Mouse (Mus musculus) ES-CJ7 (cell line): Measurements from ENCODE around the gene Myo1e.
A peak's percentile ranks its signal among the peaks of the same experiment; 100 is the strongest.

Source experiments
- DNase-seq: peaks from one replicate; pipeline ENCODE4 v3.0.0; 2011; ENCODE audit warnings: low read depth, low spot score

Gene Myo1e

DNA sequence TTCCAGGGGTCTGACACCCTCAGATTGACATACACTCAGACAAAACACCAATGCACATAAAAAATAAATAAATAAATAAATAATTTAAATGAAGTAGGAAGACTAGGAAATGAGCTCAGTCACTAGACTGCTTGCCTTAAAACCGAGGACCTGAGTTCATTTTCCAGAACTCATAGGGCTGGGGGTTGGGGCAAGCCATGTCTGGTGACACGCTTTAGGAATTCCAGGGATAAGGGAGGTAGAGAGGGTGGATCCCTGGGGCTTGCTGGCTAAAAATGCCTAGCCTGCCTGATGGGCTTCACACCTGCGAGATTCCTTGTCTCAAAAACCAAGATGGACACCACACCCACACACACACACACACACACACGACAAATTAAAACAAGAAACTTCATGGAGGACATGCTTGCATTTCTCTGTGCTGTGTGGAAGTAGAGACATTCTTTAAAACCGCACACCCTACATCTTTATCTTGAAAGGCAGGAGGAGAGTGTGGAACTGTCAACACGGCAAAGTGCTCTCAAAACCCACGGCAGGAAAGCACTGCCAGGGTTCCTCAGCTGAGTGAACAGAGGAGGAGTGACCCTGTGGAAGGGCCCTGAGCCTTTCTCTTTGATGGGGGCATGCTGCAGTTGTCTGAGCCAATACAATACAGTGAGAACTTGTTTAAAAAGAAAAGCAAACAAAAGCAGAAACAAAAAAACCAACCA is 13.5 kb downstream of the Myo1e start:
- DNase-seq, result no peak

DNA sequence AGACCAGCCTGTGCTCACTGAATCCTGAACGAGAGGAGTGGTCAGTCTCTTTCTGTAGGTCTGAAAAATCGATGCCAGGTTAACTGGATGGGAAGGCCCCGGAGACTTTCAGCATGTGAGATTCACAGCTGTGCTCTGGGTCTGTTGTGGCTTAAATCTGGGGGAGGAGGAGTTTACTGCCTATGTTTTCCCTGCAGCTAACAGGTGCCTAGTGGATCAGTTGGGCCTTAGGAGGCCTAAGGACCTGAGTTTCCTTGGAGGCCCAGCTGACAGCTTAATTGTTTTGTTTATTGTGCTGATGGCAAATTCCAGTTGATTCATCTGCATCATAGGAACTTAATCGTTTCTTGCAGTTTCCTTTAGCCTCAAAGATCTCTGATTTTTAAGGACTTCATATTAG is 16.0 kb downstream of the Myo1e start:
- peak; percentile 57 for DNase-seq

DNA sequence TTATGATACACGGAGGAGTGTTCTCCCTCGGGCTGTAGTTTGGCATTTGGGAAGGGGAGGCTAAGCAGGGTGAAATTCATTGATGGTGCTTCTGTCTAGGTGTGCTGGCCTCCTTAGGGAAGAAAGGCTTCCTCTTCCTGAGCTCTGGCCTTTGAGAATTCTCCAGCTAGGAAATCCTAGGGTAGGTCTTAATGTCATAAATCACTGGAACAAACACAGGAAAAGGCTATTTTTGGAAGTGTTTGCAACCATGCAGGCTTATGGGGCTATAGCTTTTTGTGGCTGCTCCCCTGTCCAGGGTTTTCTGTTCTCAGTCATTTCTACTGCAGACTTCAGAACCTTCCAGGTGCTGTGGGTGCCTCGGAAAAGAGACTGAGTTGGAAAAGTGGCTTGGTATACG is 16.9 kb downstream of the Myo1e start:
- no peak for DNase-seq

DNA sequence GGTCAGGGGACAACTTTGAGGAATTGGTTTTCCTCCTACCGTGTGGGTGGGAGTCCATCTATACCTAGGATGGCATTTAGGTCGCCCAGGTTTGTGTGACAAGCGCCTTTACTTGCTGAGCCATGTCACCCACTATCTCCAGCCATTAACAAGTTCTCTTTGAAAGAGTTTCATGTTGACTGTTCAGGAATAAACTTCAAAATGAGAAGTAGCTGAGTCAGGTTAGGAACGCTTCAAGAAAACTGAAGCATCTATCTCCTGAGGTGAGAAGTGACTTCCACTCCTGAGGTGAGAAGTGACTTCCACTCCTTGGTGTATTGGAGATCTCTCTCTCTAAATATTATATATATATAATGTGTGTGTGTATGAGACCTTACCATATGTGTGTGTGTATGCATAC is 19.2 kb downstream of the Myo1e start:
- no peak for DNase-seq

DNA sequence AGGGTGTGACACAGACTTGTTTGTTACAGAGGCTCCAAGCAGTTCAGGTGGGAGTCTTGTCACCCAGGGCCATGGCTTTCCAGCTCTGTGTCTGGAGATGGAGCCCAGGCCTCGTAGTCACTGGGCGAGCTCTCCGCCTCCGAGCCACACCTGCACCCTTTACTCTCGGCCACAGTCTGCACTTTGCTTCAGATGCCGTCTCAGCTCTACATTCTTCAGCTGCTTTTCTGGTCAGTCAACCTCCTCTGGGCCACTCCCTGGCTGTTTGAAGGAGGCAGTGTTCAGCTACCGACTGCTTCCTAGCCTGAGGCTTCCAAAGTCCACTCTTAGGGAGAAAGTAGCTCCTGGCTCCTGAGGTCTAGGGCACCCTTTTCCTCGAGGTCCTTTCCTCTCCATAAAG is 22.7 kb downstream of the Myo1e start:
- no peak for DNase-seq

DNA sequence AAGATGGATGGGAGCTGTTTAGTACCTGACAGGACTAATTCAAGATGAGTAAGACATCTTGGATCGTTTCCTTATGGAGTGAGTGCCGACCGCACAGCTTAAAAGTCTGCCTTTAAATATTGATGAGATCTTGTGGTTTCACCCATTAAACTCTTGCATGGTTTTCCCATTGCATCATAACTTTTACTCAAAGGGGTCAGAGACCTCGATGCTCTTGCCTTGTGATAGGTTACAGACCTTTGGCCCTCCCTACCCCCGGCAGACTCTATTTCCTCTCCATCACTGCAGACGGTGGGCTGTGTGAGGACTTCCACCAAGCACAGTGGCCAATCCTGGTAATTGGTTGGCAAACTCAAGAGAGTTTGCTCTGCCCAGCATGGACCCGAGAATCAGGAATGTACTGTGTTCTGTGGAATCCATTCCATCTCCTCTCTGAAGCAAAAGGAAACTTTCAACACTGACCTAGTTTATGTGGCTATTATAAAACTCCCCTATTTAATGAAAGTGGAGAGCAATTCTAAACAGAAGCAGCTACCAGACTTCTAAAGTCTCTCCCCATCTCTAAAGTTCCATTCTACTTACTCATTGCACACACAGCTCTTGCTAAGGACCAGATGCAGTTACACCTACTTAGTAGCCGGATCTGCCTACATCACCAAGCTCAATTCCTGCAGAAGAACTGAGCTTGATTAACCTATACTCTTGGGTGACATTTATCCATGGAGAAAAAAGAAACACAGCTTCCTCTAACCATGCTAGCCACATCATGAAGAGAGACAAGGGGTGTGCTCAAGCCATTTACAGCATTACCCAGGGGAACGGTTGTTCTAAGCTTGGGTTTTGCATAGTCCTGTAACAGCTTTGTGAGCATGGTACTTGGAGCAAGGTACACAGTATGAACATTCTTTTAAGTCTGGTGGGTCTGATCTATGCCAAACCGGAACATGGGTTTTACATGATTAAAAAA is 25.2 kb downstream of the Myo1e start:
- DNase-seq, result no peak

DNA sequence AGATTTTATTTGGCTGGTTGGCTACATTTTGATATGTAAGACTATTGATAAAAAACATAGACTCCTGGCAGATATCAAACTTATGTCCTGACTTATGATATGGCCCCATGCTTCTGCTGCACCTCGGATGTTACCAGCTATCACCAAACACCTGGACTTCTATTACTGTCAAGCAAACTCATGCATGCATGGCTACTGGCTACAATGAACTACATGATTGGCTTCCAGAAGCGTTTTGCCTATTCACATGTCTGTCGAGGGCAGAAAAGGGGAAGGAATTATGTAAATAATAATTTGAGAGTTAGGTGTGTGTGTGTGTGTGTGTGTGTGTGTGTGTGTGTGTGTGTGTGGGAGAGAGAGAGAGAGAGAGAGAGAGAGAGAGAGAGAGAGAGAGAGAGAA is 30.0 kb downstream of the Myo1e start:
- DNase-seq, result no peak

DNA sequence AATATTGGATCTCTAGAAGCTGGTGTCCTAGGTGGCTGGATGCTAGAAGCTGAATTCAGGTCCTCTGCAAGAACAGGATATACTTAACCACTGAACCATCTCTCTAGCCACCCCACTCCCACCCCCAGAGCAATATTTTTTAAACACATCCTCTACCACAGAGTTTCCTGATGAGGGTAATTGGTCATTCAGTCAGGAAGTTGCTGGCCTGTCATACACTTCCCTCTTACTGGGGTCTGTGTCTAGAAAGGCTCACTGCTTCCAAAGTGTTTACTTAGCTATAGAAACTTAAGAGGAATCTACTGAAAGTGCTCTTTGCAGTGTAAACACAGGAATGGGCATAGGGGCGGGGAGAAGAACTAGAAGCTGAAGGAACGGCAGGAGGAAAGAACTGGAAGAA is 30.4 kb downstream of the Myo1e start:
- DNase-seq, result no peak

DNA sequence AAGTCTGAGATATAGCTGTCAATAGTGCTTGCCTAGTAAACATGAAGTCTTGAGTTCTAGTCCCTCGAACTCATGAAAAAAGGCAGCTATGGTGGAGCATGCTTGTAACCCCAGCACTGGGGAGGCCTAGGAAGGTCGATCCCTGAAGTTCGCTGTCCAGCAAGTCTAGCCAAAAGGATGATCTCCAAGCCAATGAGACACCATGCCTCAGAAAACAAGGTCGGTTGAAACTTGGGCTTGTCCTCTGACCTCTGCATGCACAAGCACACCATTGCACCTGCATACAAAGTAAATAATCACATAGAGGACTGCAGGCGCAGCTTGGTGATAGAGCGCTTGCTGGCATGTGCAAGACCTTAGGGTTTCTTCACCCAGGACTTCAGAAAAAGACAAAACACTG is 31.2 kb downstream of the Myo1e start:
- no peak for DNase-seq

DNA sequence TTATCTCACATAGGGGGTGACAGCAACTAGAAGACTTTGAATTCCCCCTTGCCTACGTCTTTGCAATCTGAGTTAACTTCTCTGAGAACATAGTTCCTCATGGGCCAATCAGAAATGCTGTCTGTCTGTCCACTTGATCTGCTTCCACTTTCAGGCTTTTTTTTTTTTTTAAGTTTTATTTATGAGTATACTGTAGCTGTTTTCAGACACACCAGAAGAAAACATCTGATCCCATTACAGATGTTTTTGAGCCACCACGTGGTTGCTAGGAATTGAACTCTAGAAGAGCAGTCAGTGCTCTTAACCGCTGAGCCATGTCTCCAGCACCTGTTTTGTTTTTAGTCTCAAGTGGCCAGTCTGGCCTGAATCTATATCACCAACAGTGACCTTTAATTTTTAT is 32.1 kb downstream of the Myo1e start:
- no peak for DNase-seq

DNA sequence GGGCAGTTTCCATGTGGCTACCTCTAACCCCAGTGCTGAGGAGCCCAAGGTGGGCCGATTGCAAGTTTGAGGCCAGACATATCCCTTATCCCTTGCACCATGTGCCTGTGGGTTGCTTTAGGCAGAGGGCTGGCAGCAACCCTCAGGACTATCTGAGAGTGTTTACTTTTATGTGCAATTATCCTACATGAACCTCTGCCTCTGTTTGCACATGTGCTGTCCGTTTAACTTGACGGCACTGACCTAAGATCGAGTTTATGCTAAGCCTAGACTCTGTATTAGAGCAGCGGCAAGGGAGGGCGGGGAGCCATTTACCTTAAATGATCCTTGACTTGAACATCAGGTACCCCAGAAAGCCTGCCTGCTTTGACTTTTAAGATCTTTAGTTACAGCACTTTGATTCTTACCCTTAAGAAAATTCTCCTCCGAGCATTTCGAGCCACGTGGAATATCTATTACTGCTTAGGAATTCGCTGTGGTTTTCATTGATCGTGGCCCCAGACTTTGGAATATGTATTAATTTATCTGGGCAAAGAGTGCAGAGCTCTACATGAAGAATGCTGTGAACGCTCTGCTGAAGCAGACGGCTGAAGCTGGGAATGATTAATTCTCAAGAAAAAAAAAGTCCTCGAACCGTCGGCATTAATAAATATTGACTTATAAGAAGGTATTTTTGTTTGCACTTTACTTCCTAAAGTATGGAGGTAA is 33.7 kb downstream of the Myo1e start:
- no peak for DNase-seq

DNA sequence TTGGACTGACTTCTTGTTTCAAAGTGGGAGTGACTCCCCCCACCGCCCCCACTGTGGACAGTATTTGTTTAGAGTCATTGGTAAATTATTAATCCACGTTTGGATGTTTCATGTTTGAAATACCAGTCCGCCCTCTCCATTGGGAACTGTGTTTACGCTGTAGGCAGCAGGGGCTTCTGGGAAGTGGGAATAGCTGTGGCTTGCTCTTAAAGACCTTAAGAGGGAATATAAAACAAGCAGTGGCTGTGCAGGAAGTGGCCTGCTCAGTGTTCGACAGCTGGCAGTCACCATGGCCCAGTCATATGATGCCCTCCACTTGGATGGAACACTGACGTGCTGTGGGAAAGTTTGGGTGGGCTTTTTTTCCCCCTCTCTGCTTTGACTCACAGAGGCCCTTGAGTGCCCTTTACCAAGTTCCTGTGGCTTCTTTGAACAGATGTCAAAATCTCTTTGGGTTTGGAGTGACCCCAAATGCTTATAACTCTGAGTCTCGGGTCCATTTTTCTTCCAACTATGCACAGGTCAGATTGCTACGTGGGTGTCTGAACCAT is 34.3 kb downstream of the Myo1e start:
- no peak for DNase-seq

DNA sequence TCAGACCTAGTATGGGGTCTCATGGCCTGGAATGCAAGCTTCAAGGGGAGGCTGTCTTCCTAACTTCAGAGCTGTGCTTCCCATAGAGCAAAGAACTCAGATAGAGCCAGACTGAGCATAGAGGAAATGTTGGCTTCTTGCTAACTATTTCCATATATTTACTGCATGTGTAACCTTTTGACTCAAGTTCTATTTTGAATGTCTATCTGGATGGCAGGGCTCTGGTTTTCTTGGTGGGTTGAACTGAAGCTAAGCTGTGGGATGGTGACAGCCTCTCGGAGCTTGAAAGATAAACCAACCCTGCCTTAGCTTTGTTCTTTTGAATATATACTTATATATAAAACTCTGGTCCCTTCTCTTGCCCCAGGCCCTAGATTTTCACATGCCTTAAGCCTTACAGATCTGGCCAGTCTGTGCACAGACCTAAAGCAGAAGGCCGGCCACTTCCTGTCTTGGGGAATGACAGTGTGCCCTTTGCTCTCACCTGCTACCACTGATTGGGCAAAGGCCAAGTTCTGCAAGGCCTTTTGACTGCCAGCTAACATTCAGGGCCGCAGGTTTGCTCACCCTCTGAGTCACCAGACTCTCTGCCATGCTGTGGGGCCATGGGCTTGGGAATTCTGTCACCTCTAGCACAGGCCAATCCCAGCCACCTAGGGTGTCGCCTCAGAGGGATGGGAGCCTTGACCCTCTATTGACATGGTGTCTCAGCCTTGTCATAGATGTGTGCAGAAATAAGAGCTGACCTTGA is 35.1 kb downstream of the Myo1e start:
- no peak for DNase-seq

DNA sequence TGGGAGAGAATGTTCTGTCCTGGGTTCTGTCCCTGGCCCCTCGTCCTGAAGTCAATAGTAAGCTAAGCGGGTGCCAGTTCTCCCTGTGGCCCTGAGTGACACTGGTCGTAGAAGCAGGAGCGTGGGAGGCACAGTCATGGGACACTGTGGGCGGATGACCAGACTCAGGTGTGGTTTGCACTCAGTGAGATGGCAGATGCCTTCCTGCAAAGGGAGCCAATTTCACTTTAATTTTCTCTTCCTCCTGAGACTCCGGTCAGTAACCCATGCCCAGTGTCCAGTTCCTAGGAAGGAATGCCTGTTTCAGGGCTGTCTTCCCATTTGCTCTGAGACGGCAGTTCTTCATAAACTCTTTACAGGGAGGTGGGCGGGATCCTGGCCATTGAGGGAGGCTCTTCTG is 36.1 kb downstream of the Myo1e start:
- no peak for DNase-seq

DNA sequence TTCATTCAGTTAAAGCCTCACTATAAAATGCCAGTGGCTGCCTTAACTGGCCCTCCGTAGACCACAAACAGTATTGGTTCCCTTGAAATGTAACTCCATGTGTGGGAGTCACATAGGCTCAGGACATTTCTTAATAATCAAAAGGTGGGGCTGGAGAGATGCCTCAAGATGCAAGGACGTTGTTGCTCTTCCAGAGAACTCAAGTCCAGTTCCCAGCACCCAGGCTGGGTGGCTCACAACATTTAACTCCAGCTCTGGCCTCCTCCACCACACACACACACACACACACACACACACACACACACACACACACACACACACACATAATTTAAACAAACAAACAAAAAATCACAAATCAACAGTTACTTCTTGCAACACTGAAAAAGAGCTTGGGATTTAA is 36.6 kb downstream of the Myo1e start:
- DNase-seq, result no peak

DNA sequence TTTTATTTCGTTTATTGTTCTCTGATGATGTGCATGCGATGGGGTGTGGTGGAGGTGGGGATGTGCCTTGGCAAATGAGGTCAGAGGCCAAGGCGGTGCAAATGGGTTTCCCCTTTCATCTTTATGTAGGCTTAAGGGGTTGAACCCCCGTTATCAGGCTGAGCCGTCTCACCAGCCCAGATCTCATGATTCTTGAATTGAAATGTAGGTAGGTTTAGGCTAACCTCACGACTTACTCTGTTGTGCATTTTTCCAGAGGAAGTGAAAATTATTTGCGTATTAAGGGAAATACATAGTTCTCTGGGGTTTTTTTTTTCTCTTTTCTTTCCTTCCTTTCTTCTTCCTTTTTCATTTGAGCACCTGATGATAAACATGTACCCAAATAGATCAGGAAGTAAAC is 37.0 kb downstream of the Myo1e start:
- DNase-seq, result no peak

DNA sequence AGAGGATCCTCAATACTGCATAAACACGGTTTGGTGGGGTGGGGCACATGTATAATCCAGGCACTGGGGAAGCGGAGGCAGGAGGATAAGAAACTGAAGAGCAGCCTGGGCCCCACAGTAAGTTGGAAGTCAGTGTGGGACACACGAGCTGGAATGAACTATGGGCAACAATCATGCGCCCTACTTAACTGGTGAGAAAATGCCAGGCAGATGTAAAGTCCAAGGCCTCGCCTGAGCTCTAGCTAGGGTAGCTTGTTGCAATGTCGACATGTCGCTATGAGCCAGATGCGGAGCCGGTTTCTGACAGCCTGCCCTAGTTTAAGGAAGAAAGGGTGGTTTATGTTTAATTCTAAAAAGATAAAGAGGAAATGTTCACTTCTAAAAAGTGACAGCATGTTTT is 37.9 kb downstream of the Myo1e start:
- no peak for DNase-seq

DNA sequence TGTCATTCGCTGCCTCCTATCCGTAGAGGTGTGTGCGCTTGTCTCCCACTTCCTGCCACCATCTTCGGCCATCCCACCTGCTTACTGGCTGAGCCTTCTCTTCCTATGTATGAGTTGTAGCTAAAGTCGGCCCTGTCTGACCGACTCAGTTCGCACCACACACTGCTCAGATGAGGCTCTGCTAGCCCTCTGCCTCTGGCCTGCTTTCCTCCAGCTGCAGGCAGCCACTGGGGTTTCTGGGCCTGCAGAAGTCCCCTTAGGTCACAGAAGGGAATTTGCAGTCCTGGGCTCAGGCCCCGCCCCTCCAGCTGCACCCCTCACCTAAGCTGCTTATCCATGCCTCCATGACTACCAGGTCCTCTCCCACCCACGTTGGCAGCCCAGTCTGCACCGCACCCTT is 39.3 kb downstream of the Myo1e start:
- peak; percentile 29 for DNase-seq

DNA sequence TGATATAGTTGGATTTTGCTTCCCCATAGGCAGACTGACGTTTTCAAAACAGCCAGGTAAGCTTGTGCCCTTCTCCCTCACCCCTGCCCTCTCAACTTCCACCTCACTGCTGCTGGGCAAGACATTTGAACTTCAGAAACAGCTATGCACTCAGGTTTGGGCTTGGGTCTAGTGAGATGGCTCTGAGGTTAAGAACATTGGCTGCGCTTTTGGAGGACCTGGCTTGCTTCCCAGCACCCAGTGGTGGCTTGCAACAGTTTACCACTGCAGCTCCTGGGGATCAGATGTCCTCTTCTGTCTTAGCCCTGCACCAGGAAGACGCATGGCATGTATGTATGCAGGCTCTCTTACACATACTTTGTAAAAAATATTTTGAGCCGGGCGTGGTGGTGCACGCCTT is 40.9 kb downstream of the Myo1e start:
- no peak for DNase-seq

DNA sequence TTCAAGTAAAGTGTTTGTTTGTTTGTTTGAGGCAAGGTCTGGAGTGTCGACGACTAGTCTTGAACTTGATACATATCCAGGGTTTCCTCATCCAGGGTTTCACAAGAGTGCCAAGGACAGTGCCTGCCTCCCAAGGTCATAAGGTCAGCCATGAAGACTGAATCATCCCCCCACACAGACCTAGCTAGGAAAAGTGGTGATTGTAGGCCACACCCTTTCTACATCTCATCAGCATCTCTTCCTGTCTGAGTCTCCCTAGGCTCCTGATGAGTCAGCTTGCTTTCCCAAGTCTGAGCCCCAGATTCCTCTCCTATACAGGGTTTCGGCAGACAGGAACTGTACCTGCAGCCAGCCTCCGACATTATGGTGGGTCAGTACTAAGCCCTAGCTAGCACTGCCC is 41.7 kb downstream of the Myo1e start:
- peak; percentile 86 for DNase-seq

DNA sequence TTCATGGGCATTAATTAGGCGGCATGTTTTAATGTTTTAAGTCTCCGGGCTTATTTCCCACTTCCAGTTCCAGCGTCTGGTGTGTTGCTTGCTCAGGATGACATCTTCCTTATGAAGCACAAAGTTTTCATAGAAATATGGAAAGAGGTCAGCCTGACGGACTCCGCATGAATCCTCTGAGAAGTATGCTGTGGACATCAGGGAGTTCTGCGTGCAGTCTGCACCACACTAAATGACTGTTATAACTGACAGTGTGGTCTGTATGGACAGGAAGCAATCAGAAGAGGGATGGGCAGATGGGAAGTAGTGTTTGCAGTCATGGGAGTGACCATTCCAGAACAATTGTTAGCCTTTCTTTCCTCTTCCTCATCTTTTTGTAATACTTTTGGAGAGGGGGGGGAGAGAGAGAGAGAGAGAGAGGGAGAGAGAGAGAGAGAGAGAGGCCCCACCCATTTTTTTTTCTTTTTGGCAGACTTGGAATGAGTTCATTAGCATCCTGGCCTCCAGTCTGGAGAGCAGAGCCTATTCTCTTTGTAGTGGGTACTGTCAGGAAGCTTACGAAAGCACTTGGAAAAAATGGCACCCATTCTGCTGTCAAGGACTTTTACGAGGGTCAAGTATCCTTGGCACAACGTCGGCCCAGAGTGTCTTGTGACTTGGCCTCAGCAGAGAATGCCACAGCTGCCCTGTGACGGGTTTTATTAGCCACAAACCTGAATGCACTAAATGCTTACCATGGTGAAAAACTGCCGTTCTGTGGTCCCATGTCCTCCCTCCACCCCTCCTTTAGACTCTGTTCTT is 42.9 kb downstream of the Myo1e start:
- peak; percentile 38 for DNase-seq
